Comparison of ENCODE assay signal across 29 mouse cellular contexts in genomic region chr2:58149983-58150405, GRCm38 (mm10). TPM values are rescaled to one million over a fixed set of nuclear protein-coding genes. Genes with fewer than 3 reads are reported as not detected.
DNase-seq lines count a peak whose midpoint lies in the region; ATAC-seq lines count a peak whose summit lies in the region.
"Had no signal": no experiment of that assay in that cellular context is flagged by ENCODE, and none has a peak within 500 bp of the region (broad histone marks: within the 10 kb centered on the region; RNA-seq: fewer than 3 reads in every experiment).

No protein-coding gene starts in this region.

- peak; percentile 92 for ATAC-seq in granulocyte monocyte progenitor cell, adult 5-6 weeks (replicated peaks; ENCODE audit: poor library complexity, severe bottlenecking)
- no peak for ATAC-seq in hindbrain, embryonic 16.5 days
- ATAC-seq: forebrain, embryonic 13.5 days; midbrain, embryonic 13.5 days had no signal

- no peak overlapping the region for H3K27ac ChIP-seq in hindbrain, embryonic 16.5 days (ENCODE audit: low read depth, low read length)
- H3K27ac ChIP-seq: forebrain, embryonic 13.5 days; hindbrain, embryonic 13.5 days; layer of hippocampus, adult 2 months; left cerebral cortex, adult 2 months; limb, embryonic 12.5 days; liver, embryonic 15.5 days; midbrain, embryonic 13.5 days; neural tube, embryonic 15.5 days; stomach, postnatal 0 days had no signal

- 88% methylated on average over 7 of the region's 7 CpGs for WGBS in hindbrain, embryonic 16.5 days

- H3K9me3 ChIP-seq in hindbrain, embryonic 16.5 days (ENCODE audit: control insufficient read depth, low read length) = no peaks in the 10 kb centered on the region
- H3K9me3 ChIP-seq: forebrain, embryonic 13.5 days; hindbrain, embryonic 13.5 days; limb, embryonic 12.5 days; liver, embryonic 15.5 days; midbrain, embryonic 13.5 days; neural tube, embryonic 15.5 days had no signal

- H3K9ac ChIP-seq in hindbrain, embryonic 16.5 days (ENCODE audit: low read depth, low read length) = no peak overlapping the region
- H3K9ac ChIP-seq: forebrain, embryonic 13.5 days; hindbrain, embryonic 13.5 days; limb, embryonic 12.5 days; liver, embryonic 15.5 days; lung, embryonic 14.5 days; midbrain, embryonic 13.5 days; neural tube, embryonic 15.5 days had no signal

- H3K36me3 ChIP-seq in hindbrain, embryonic 16.5 days (ENCODE audit: control insufficient read depth, insufficient read depth, low read length) = no peaks in the 10 kb centered on the region
- H3K36me3 ChIP-seq: hindbrain, embryonic 13.5 days; limb, embryonic 12.5 days; liver, embryonic 15.5 days; midbrain, embryonic 13.5 days; neural tube, embryonic 15.5 days had no signal

- H3K4me3 ChIP-seq in hindbrain, embryonic 16.5 days (ENCODE audit: low read length) = no peak overlapping the region
- H3K4me3 ChIP-seq: forebrain, embryonic 13.5 days; hindbrain, embryonic 13.5 days; layer of hippocampus, adult 2 months; left cerebral cortex, adult 2 months; limb, embryonic 12.5 days; liver, embryonic 15.5 days; midbrain, embryonic 13.5 days; neural tube, embryonic 15.5 days had no signal

- no peaks in the 10 kb centered on the region for H3K4me1 ChIP-seq in hindbrain, embryonic 16.5 days (ENCODE audit: control insufficient read depth, insufficient read depth, low read depth, low read length)
- H3K4me1 ChIP-seq: forebrain, embryonic 13.5 days; hindbrain, embryonic 13.5 days; limb, embryonic 12.5 days; liver, embryonic 15.5 days; midbrain, embryonic 13.5 days; neural tube, embryonic 15.5 days had no signal

- no peaks in the 10 kb centered on the region for H3K27me3 ChIP-seq in hindbrain, embryonic 16.5 days (replicated peaks; ENCODE audit: control insufficient read depth, insufficient read depth, low read length)
- H3K27me3 ChIP-seq: forebrain, embryonic 13.5 days; hindbrain, embryonic 13.5 days; limb, embryonic 12.5 days; liver, embryonic 15.5 days; midbrain, embryonic 13.5 days; neural tube, embryonic 15.5 days had no signal

- no peak overlapping the region for H3K4me2 ChIP-seq in hindbrain, embryonic 16.5 days (ENCODE audit: low read length)
- H3K4me2 ChIP-seq: forebrain, embryonic 13.5 days; heart, embryonic 11.5 days; hindbrain, embryonic 13.5 days; limb, embryonic 12.5 days; liver, embryonic 15.5 days; lung, embryonic 14.5 days; midbrain, embryonic 13.5 days; neural tube, embryonic 15.5 days had no signal

- DNase-seq in A20 (ENCODE audit: low read depth, low spot score) = peak; percentile 54
- DNase-seq in CD4-positive, CD25-positive, alpha-beta regulatory T cell, adult 2 months (ENCODE audit: low read depth, low spot score) = peak; percentile 52
- DNase-seq in naive thymus-derived CD4-positive, alpha-beta T cell, adult 2 months (ENCODE audit: low read depth) = peak; percentile 72
- DNase-seq in thymus, adult 18-20 months = no peak
- DNase-seq in thymus, postnatal 25 days = no peak
- DNase-seq: adrenal gland, adult 2 months; adrenal gland, postnatal 36 days; cerebellum, adult 18-20 months; cerebellum, postnatal 14 days; gastrocnemius, postnatal 10 days; heart, adult 11 months; heart, postnatal 4 days; kidney, adult 18-20 months; kidney, postnatal 36 days; lung, embryonic 14.5 days; right cerebral cortex, adult 18-20 months; right cerebral cortex, postnatal 4 days had no signal

RNA-seq across cellular contexts. Expression of gene Cytip, which starts 45.3 kb away (rescaled TPM):
- 7.4 and 15.5 TPM in 2 replicates for total RNA-seq in granulocyte monocyte progenitor cell, adult 5-6 weeks (2014; fragmentation: Nextera tagmentation)
- 27.2 and 47.7 TPM in 2 replicates for total RNA-seq in granulocyte monocyte progenitor cell, adult 5-6 weeks (2017)
- polyA plus RNA-seq in hindbrain, embryonic 16.5 days (2015; fragmentation: Nextera tagmentation; extraction: Ambion mirVana) = 0.11 and 0.30 TPM in 2 replicates

Comparison
In these comparisons a context has a peak if more than half of its experiments do, and no peak if none do; other contexts are left out.
1. DNase-seq: peak in A20 (single experiment), CD4-positive, CD25-positive, alpha-beta regulatory T cell, adult 2 months (single experiment) and naive thymus-derived CD4-positive, alpha-beta T cell, adult 2 months (single experiment); none in thymus, adult 18-20 months (0 of 2) and thymus, postnatal 25 days (single experiment).